ENCODE assay signal across 7 mouse cellular contexts in the genomic region with DNA sequence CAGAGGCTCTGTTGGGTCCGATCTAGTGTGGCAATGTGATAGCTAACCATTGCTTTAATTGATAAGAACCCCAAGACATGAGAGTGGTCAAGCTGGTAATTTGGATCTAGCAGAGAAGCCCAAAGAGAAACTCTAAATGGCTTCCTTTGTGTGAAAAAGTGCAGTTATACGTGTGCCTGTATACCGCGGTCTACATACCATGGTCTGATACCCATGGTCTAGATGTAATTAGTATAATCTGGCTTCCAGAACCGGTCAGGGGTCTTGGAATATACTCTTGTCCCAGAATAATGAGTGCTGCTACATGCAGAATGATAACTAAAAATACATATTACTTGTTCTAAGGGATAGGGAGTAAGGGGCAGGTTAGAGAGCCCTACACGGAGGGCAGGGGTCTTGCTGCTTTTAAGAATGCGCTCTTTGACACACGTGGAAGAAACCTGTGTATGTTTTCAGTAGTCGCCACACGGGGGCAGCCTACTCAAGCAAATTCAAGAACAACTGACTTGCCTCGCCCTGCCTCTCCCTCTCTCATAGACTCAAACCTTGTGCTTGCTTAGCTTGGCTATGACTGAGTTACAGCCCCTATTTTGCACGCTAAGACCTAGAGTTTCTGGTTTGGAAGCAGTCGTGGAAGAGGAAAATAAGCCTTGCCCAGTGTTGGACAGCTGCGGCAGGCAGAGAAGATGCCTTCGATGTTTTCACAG. TPM values are rescaled to one million over a fixed set of nuclear protein-coding genes. Genes with fewer than 3 reads are reported as not detected.
DNase-seq lines count a peak whose midpoint lies in the region; ATAC-seq lines count a peak whose summit lies in the region.

No protein-coding gene starts in this region.

- intact Hi-C loops in left cerebral cortex, postnatal 10 days (cut with DNase I), result loop anchor here (5.0 kb wide), 1 partner anchor 336 kb away; no protein-coding TSS in a partner anchor

- peak; percentile 92 for DNase-seq in ZHBTc4 (ENCODE audit: low read depth, low spot score)
- peak; percentile 72 to 82 for DNase-seq in cerebellum, postnatal 25 days
- DNase-seq in frontal cortex, postnatal 36 days (ENCODE audit: low spot score in 2 of 2), result peak; percentile 50 to 76
- DNase-seq in left cerebral cortex, postnatal 10 days (ENCODE audit: extremely low spot score in 1 of 2, low spot score in 2 of 2), result peak; percentile 64 to 81
- peak; percentile 39 to 44 for DNase-seq in right cerebral cortex, postnatal 36 days (ENCODE audit: low spot score in 2 of 2)

- ATAC-seq in inflammation-experienced regulatory T-cells, adult 6 months, result peak; percentile 83
- peak; percentile 51 for ATAC-seq in megakaryocyte-erythroid progenitor cell, adult 5-6 weeks (replicated peaks; ENCODE audit: low FRiP score, low TSS enrichment, poor library complexity, severe bottlenecking)

RNA-seq across cellular contexts. Expression of a gene that starts 23.4 kb away (rescaled TPM):
- 10 to 100 TPM; 13.2 to 17.9 (median 15.8) TPM for polyA plus RNA-seq in inflammation-experienced regulatory T-cells, adult 6 months (2017; shearing (Covaris generic))
- total RNA-seq in left cerebral cortex, postnatal 10 days (2021), result 10 to 100 TPM; 14.6 to 15.1 TPM
- 61.1 and 72.8 TPM in 2 replicates for total RNA-seq in megakaryocyte-erythroid progenitor cell, adult 5-6 weeks (2014; fragmentation: Nextera tagmentation)
- 148 and 156 TPM in 2 replicates for total RNA-seq in megakaryocyte-erythroid progenitor cell, adult 5-6 weeks (2017)

Comparison
In these comparisons a context has a peak if more than half of its experiments do, and no peak if none do; other contexts are left out.
1. Peak in every context shown above with its lines: DNase-seq and ATAC-seq.
2. DNase-seq: peak in every context shown above with its lines; median percentile 92 in ZHBTc4; 77 in cerebellum, postnatal 25 days; 72 in left cerebral cortex, postnatal 10 days; 63 in frontal cortex, postnatal 36 days; 42 in right cerebral cortex, postnatal 36 days.